Mouse (Mus musculus) CD8-positive naive resting alpha-beta T cell, adult 57 days (primary cell): Measurements from ENCODE around the gene Spdef. TPM values are rescaled to one million over a fixed set of nuclear protein-coding genes. Genes with fewer than 3 reads are reported as not detected.

Experiments used
- total RNA-seq: library from RNA; stranded (reverse); gene quantifications from one replicate; pipeline ENCODE4 v1.2.4, GENCODE M21; 2023

The Spdef gene
- 0.98 TPM for total RNA-seq

GRCm38 (mm10) chr17:27728770-27729169, at the start of gene Spdef:
Spdef (minus strand) TSS chr17:27728955.

Other genes starting within 250 kb of the Spdef start
- not detected for gene Grm4, start 207.6 kb downstream of the Spdef start, total RNA-seq
- 53.0 TPM for gene Hmga1, start 172.5 kb downstream of the Spdef start, total RNA-seq
- gene AI413582, start 163.2 kb downstream of the Spdef start, total RNA-seq = 34.5 TPM
- 113 TPM for gene Nudt3, start 105.5 kb downstream of the Spdef start, total RNA-seq
- gene RPS10-NUDT3, start 93.7 kb downstream of the Spdef start, total RNA-seq = not detected
- gene Rps10, start 92.3 kb downstream of the Spdef start, total RNA-seq = 3,366 TPM
- 34.2 TPM for gene Pacsin1, start 73.4 kb downstream of the Spdef start, total RNA-seq
- gene D17Wsu92e, start 91.7 kb upstream of the Spdef start, total RNA-seq = 76.9 TPM
- 68.4 TPM for gene Snrpc, start 109.2 kb upstream of the Spdef start, total RNA-seq
- 2.9 TPM for gene Uhrf1bp1, start 127.5 kb upstream of the Spdef start, total RNA-seq
- 43.9 TPM for gene Anks1, start 180.4 kb upstream of the Spdef start, total RNA-seq
- gene Taf11, start 180.9 kb upstream of the Spdef start, total RNA-seq = 25.2 TPM